Mouse (Mus musculus) forebrain, embryonic 13.5 days (tissue): Measurements from ENCODE around the gene Aim2. TPM values are rescaled to one million over a fixed set of nuclear protein-coding genes. Genes with fewer than 3 reads are reported as not detected.

ENCODE experiments used
- ATAC-seq: fragments of 200-750 bp; cut with Nextera tagmentation; 2 replicates; pipeline ENCODE4 v1.8.0; 2017
- H3K27ac ChIP-seq: fragments of 300-500 bp; sonication (generic); 2 replicates; pipeline ENCODE4 v1.5.1; 2015; ENCODE audit warnings: inconsistent platforms, mild to moderate bottlenecking, moderate library complexity
- H3K27me3 ChIP-seq: fragments of 300-500 bp; sonication (generic); 2 replicates; pipeline ENCODE4 v1.6.1; 2015; ENCODE audit warnings: mild to moderate bottlenecking, inconsistent platforms
- H3K36me3 ChIP-seq: fragments of 300-500 bp; sonication (generic); 2 replicates; pipeline ENCODE4 v1.6.1; 2015; ENCODE audit warnings: mild to moderate bottlenecking, inconsistent platforms; ENCODE audit not compliant: poor library complexity, severe bottlenecking
- H3K4me1 ChIP-seq: fragments of 300-500 bp; sonication (generic); 2 replicates; pipeline ENCODE4 v1.6.1; 2015; ENCODE audit warnings: inconsistent platforms
- H3K4me2 ChIP-seq: fragments of 300-500 bp; sonication (generic); 2 replicates; pipeline ENCODE4 v1.6.1; 2015; ENCODE audit warnings: inconsistent platforms, mild to moderate bottlenecking, moderate library complexity
- H3K4me3 ChIP-seq: fragments of 300-500 bp; sonication (generic); 2 replicates; pipeline ENCODE4 v1.5.1; 2015; ENCODE audit warnings: mild to moderate bottlenecking, inconsistent platforms
- H3K9ac ChIP-seq: fragments of 300-500 bp; sonication (generic); 2 replicates; pipeline ENCODE4 v1.6.1; 2015; ENCODE audit warnings: mild to moderate bottlenecking, inconsistent platforms
- H3K9me3 ChIP-seq: fragments of 300-500 bp; sonication (generic); replicated peaks from 2 replicates; pipeline ENCODE4 v1.6.1; 2016; ENCODE audit warnings: inconsistent platforms
- WGBS: fragments of 180-500 bp; shearing (Covaris S2); methylation state at CpG from one replicate; pipeline ENCODE4 v1.1.7; 2015; 5-methylcytosine and 5-hydroxymethylcytosine counted together
- polyA plus RNA-seq: library from polyadenylated mRNA; unstranded; fragments of >200 nt; fragmentation: Nextera tagmentation; extraction: Ambion mirVana; gene quantifications from 2 replicates; pipeline ENCODE4 v1.2.1, GENCODE M21; 2015

The Aim2 gene
- polyA plus RNA-seq, 1 experiment from 2014 or later = 7.6 TPM

GRCm38 (mm10) chr1:173411863-173412262 is 61.2 kb downstream of the Aim2 start:
- ATAC-seq = no peak
- Histone ChIP-seq H3K4me2 (no peak overlapping the region), H3K4me3 (no peak overlapping the region), H3K36me3 (no peaks in the 10 kb centered on the region), H3K4me1 (no peaks in the 10 kb centered on the region), H3K27me3 (no peaks in the 10 kb centered on the region), H3K9me3 (no peaks in the 10 kb centered on the region), H3K9ac (no peak overlapping the region), H3K27ac (no peak overlapping the region)
- 90% methylated on average over 4 of the region's 4 CpGs for WGBS

- H3K27ac ChIP-seq = no peak overlapping the region
- no peak overlapping the region for H3K4me2 ChIP-seq
- H3K36me3 ChIP-seq = no peaks in the 10 kb centered on the region
- no peaks in the 10 kb centered on the region for H3K27me3 ChIP-seq
- H3K4me3 ChIP-seq = no peak overlapping the region
- no peaks in the 10 kb centered on the region for H3K4me1 ChIP-seq
- 62% methylated on average over 3 of the region's 3 CpGs for WGBS
- no peak for ATAC-seq
- no peaks in the 10 kb centered on the region for H3K9me3 ChIP-seq
- no peak overlapping the region for H3K9ac ChIP-seq
Measured at GRCm38 (mm10) chr1:173414631-173415030, 64.0 kb downstream of the Aim2 start.

GRCm38 (mm10) chr1:173418516-173418915 is 67.8 kb downstream of the Aim2 start:
- Histone ChIP-seq H3K27ac (no peak overlapping the region), H3K27me3 (no peaks in the 10 kb centered on the region), H3K4me1 (no peaks in the 10 kb centered on the region), H3K36me3 (no peaks in the 10 kb centered on the region), H3K9me3 (no peaks in the 10 kb centered on the region), H3K4me2 (no peak overlapping the region), H3K9ac (no peak overlapping the region), H3K4me3 (no peak overlapping the region)
- no peak for ATAC-seq
- 94% methylated on average over 3 of the region's 3 CpGs for WGBS

GRCm38 (mm10) chr1:173418936-173419621 is 68.4 kb downstream of the Aim2 start:
- WGBS = 70% methylated on average over 1 of the region's 1 CpGs

GRCm38 (mm10) chr1:173420374-173420773 is 69.7 kb downstream of the Aim2 start:
- 87% methylated on average over 6 of the region's 6 CpGs for WGBS

More at GRCm38 (mm10) chr1:173418936-173419621, 68.4 kb downstream of the Aim2 start:
- H3K27ac ChIP-seq = no peak overlapping the region
- no peaks in the 10 kb centered on the region for H3K4me1 ChIP-seq
- no peaks in the 10 kb centered on the region for H3K27me3 ChIP-seq
- no peak overlapping the region for H3K4me2 ChIP-seq
- no peaks in the 10 kb centered on the region for H3K9me3 ChIP-seq
- no peak overlapping the region for H3K4me3 ChIP-seq
- ATAC-seq = no peak
- no peaks in the 10 kb centered on the region for H3K36me3 ChIP-seq
- no peak overlapping the region for H3K9ac ChIP-seq

GRCm38 (mm10) chr1:173426345-173426744 is 75.7 kb downstream of the Aim2 start:
- Histone ChIP-seq H3K9me3 (no peaks in the 10 kb centered on the region), H3K4me1 (no peaks in the 10 kb centered on the region), H3K4me3 (no peak overlapping the region), H3K36me3 (no peaks in the 10 kb centered on the region), H3K27ac (no peak overlapping the region), H3K27me3 (no peaks in the 10 kb centered on the region), H3K4me2 (no peak overlapping the region), H3K9ac (no peak overlapping the region)
- no peak for ATAC-seq
- WGBS = 71% methylated on average over 2 of the region's 2 CpGs

More at GRCm38 (mm10) chr1:173420374-173420773, 69.7 kb downstream of the Aim2 start:
- ATAC-seq = no peak
- no peaks in the 10 kb centered on the region for H3K36me3 ChIP-seq
- H3K4me1 ChIP-seq = no peaks in the 10 kb centered on the region
- no peak overlapping the region for H3K9ac ChIP-seq
- no peak overlapping the region for H3K4me3 ChIP-seq
- H3K9me3 ChIP-seq = no peaks in the 10 kb centered on the region
- no peak overlapping the region for H3K4me2 ChIP-seq
- no peak overlapping the region for H3K27ac ChIP-seq
- no peaks in the 10 kb centered on the region for H3K27me3 ChIP-seq

- H3K27me3 ChIP-seq = no peaks in the 10 kb centered on the region
- no peak overlapping the region for H3K4me3 ChIP-seq
- ATAC-seq = no peak
- H3K27ac ChIP-seq = no peak overlapping the region
- no peak overlapping the region for H3K9ac ChIP-seq
- no peaks in the 10 kb centered on the region for H3K4me1 ChIP-seq
- 87% methylated on average over 8 of the region's 8 CpGs for WGBS
- no peaks in the 10 kb centered on the region for H3K36me3 ChIP-seq
- H3K9me3 ChIP-seq = no peaks in the 10 kb centered on the region
- H3K4me2 ChIP-seq = no peak overlapping the region
Measured at GRCm38 (mm10) chr1:173427385-173427784, 76.7 kb downstream of the Aim2 start.

- no peak overlapping the region for H3K9ac ChIP-seq
Measured at GRCm38 (mm10) chr1:173429995-173430699, 79.5 kb downstream of the Aim2 start.

GRCm38 (mm10) chr1:173432411-173432810 is 81.7 kb downstream of the Aim2 start:
- WGBS = 100% methylated on average over 2 of the region's 2 CpGs
- H3K4me3 ChIP-seq = no peak overlapping the region
- H3K4me2 ChIP-seq = no peak overlapping the region
- no peaks in the 10 kb centered on the region for H3K36me3 ChIP-seq
- no peaks in the 10 kb centered on the region for H3K27me3 ChIP-seq
- ATAC-seq = no peak
- no peaks in the 10 kb centered on the region for H3K9me3 ChIP-seq
- no peak overlapping the region for H3K27ac ChIP-seq
- H3K9ac ChIP-seq = no peak overlapping the region
- H3K4me1 ChIP-seq = no peaks in the 10 kb centered on the region

More at GRCm38 (mm10) chr1:173429995-173430699, 79.5 kb downstream of the Aim2 start:
- Histone ChIP-seq H3K4me3 (no peak overlapping the region), H3K36me3 (no peaks in the 10 kb centered on the region), H3K27me3 (no peaks in the 10 kb centered on the region), H3K4me2 (no peak overlapping the region), H3K9me3 (no peaks in the 10 kb centered on the region), H3K4me1 (no peaks in the 10 kb centered on the region), H3K27ac (no peak overlapping the region)
- 92% methylated on average over 5 of the region's 5 CpGs for WGBS
- no peak for ATAC-seq

- H3K9ac ChIP-seq = no peak overlapping the region
- WGBS = 85% methylated on average over 6 of the region's 6 CpGs
- H3K4me2 ChIP-seq = no peak overlapping the region
- no peaks in the 10 kb centered on the region for H3K9me3 ChIP-seq
- H3K27me3 ChIP-seq = no peaks in the 10 kb centered on the region
- no peaks in the 10 kb centered on the region for H3K4me1 ChIP-seq
- no peaks in the 10 kb centered on the region for H3K36me3 ChIP-seq
- no peak for ATAC-seq
- no peak overlapping the region for H3K27ac ChIP-seq
- H3K4me3 ChIP-seq = no peak overlapping the region
Measured at GRCm38 (mm10) chr1:173437161-173437953, 86.7 kb downstream of the Aim2 start.

GRCm38 (mm10) chr1:173440681-173441080 is 90.0 kb downstream of the Aim2 start:
- ATAC-seq = no peak
- 78% methylated on average over 1 of the region's 1 CpGs for WGBS

GRCm38 (mm10) chr1:173441210-173441609 is 90.5 kb downstream of the Aim2 start:
- no peak overlapping the region for H3K4me3 ChIP-seq
- H3K9me3 ChIP-seq = no peaks in the 10 kb centered on the region
- H3K9ac ChIP-seq = no peak overlapping the region
- no peak overlapping the region for H3K4me2 ChIP-seq
- H3K4me1 ChIP-seq = no peaks in the 10 kb centered on the region
- no peaks in the 10 kb centered on the region for H3K27me3 ChIP-seq
- no peak overlapping the region for H3K27ac ChIP-seq
- WGBS = 83% methylated on average over 4 of the region's 4 CpGs
- no peaks in the 10 kb centered on the region for H3K36me3 ChIP-seq
- ATAC-seq = no peak

More at GRCm38 (mm10) chr1:173440681-173441080, 90.0 kb downstream of the Aim2 start:
- Histone ChIP-seq H3K9me3 (no peaks in the 10 kb centered on the region), H3K4me3 (no peak overlapping the region), H3K4me2 (no peak overlapping the region), H3K27ac (no peak overlapping the region), H3K9ac (no peak overlapping the region), H3K27me3 (no peaks in the 10 kb centered on the region), H3K4me1 (no peaks in the 10 kb centered on the region), H3K36me3 (no peaks in the 10 kb centered on the region)
